Mouse (Mus musculus): ENCODE measurements around the gene Zan.
A peak's percentile ranks its signal among the peaks of the same experiment; 100 is the strongest.

Zan gene

GRCm38 (mm10) chr5:137419105-137419504, 57.8 kb downstream of the Zan start:
- no peak for DNase-seq (ENCODE audit: low spot score in 2 of 2)

GRCm38 (mm10) chr5:137414253-137414652, 62.6 kb downstream of the Zan start:
- no peak for DNase-seq (ENCODE audit: low spot score in 2 of 2)

GRCm38 (mm10) chr5:137411235-137411634, 65.6 kb downstream of the Zan start:
- no peak for DNase-seq (ENCODE audit: low spot score in 2 of 2)

- no peak for DNase-seq (ENCODE audit: low spot score in 2 of 2)
Measured at GRCm38 (mm10) chr5:137410549-137410948, 66.3 kb downstream of the Zan start.

- no peak for DNase-seq (ENCODE audit: low spot score in 2 of 2)
Measured at GRCm38 (mm10) chr5:137410066-137410465, 66.8 kb downstream of the Zan start.

- DNase-seq (ENCODE audit: low spot score in 2 of 2), result no peak
Measured at GRCm38 (mm10) chr5:137409451-137409850, 67.4 kb downstream of the Zan start.

- DNase-seq (ENCODE audit: low spot score in 2 of 2), result no peak
Measured at GRCm38 (mm10) chr5:137404081-137404480, 72.8 kb downstream of the Zan start.

GRCm38 (mm10) chr5:137394456-137394855, 82.4 kb downstream of the Zan start:
- no peak for DNase-seq (ENCODE audit: low spot score in 2 of 2)

GRCm38 (mm10) chr5:137391641-137392040, 85.2 kb downstream of the Zan start:
- DNase-seq (ENCODE audit: low spot score in 2 of 2), result no peak

GRCm38 (mm10) chr5:137386712-137387111, 90.2 kb downstream of the Zan start:
- DNase-seq (ENCODE audit: low spot score in 2 of 2), result no peak

- DNase-seq (ENCODE audit: low spot score in 2 of 2), result no peak
Measured at GRCm38 (mm10) chr5:137383441-137383840, 93.4 kb downstream of the Zan start.

- peak; percentile 44 to 65 for DNase-seq (ENCODE audit: low spot score in 2 of 2)
Measured at GRCm38 (mm10) chr5:137381152-137381551, 95.7 kb downstream of the Zan start.

GRCm38 (mm10) chr5:137377603-137378002, 99.3 kb downstream of the Zan start:
- DNase-seq (ENCODE audit: low spot score in 2 of 2), result no peak

- no peak for DNase-seq (ENCODE audit: low spot score in 2 of 2)
Measured at GRCm38 (mm10) chr5:137377176-137377575, 99.7 kb downstream of the Zan start.

GRCm38 (mm10) chr5:137376722-137377121, 100.1 kb downstream of the Zan start:
- no peak for DNase-seq (ENCODE audit: low spot score in 2 of 2)

GRCm38 (mm10) chr5:137376198-137376597, 100.7 kb downstream of the Zan start:
- no peak for DNase-seq (ENCODE audit: low spot score in 2 of 2)

GRCm38 (mm10) chr5:137375627-137376026, 101.2 kb downstream of the Zan start:
- no peak for DNase-seq (ENCODE audit: low spot score in 2 of 2)

- DNase-seq (ENCODE audit: low spot score in 2 of 2), result no peak
Measured at GRCm38 (mm10) chr5:137374521-137375080, 102.3 kb downstream of the Zan start.

GRCm38 (mm10) chr5:137373371-137373950, 103.4 kb downstream of the Zan start:
- DNase-seq (ENCODE audit: low spot score in 2 of 2), result no peak

GRCm38 (mm10) chr5:137369665-137370064, 107.2 kb downstream of the Zan start:
- DNase-seq (ENCODE audit: low spot score in 2 of 2), result no peak

- DNase-seq (ENCODE audit: low spot score in 2 of 2), result no peak
Measured at GRCm38 (mm10) chr5:137358382-137358781, 118.5 kb downstream of the Zan start.

- no peak for DNase-seq (ENCODE audit: low spot score in 2 of 2)
Measured at GRCm38 (mm10) chr5:137354091-137354490, 122.8 kb downstream of the Zan start.

- no peak for DNase-seq (ENCODE audit: low spot score in 2 of 2)
Measured at GRCm38 (mm10) chr5:137352011-137352975, 124.6 kb downstream of the Zan start.

Measured in right cerebral cortex, postnatal 10 days (tissue).